Mouse (Mus musculus) olfactory bulb, adult 2 months (tissue): ENCODE data around the gene Mier2. TPM values are rescaled to one million over a fixed set of nuclear protein-coding genes. Genes with fewer than 3 reads are reported as not detected.

Experiments
- H3K27ac ChIP-seq: fragments of 200-500 bp; 2 replicates; pipeline ENCODE4 v1.5.1; 2012; ENCODE audit warnings: low read depth, low read length; ENCODE audit not compliant: insufficient read depth
- H3K4me1 ChIP-seq: fragments of 200-500 bp; 2 replicates; pipeline ENCODE4 v1.6.1; 2012; ENCODE audit warnings: low read length; ENCODE audit not compliant: control insufficient read depth, insufficient read depth
- H3K4me3 ChIP-seq: fragments of 200-500 bp; 2 replicates; pipeline ENCODE4 v1.5.1; 2012; ENCODE audit warnings: mild to moderate bottlenecking, low read depth, low read length, moderate library complexity; ENCODE audit not compliant: insufficient read depth
- CTCF ChIP-seq: fragments of 200-500 bp; IDR thresholded peaks from 2 replicates; pipeline ENCODE4 v1.5.1; 2012; ENCODE audit warnings: low read depth, mild to moderate bottlenecking, low read length, moderate library complexity; ENCODE audit not compliant: insufficient read depth
- POLR2A ChIP-seq: fragments of 200-500 bp; IDR thresholded peaks from 2 replicates; pipeline ENCODE4 v1.6.1; 2012; ENCODE audit warnings: mild to moderate bottlenecking, low read depth, low read length, moderate library complexity; ENCODE audit not compliant: insufficient read depth
- WGBS: fragments of 180-500 bp; shearing (Covaris S2); methylation state at CpG from one replicate; pipeline ENCODE4 v1.1.7; 2018; 5-methylcytosine and 5-hydroxymethylcytosine counted together
- polyA plus RNA-seq: library from polyadenylated mRNA; stranded (reverse); fragments of >200 nt; gene quantifications from 2 replicates; pipeline ENCODE4 v1.2.4, GENCODE M21; 2012; ENCODE audit warnings: low replicate concordance; ENCODE audit not compliant: missing spikeins, insufficient read depth, insufficient read length

Mier2 gene
- polyA plus RNA-seq, 1 experiment: not detected

GRCm38 (mm10) chr10:79502830-79503644 lies 52.0 kb downstream of the Mier2 start:
- no peak for TF ChIP-seq CTCF
- no peak for TF ChIP-seq POLR2A
- Histone ChIP-seq H3K4me3 (no peak overlapping the region), H3K27ac (no peak overlapping the region), H3K4me1 (no peaks in the 10 kb centered on the region)
- WGBS: 72% methylated on average over 6 of the region's 6 CpGs

DNA sequence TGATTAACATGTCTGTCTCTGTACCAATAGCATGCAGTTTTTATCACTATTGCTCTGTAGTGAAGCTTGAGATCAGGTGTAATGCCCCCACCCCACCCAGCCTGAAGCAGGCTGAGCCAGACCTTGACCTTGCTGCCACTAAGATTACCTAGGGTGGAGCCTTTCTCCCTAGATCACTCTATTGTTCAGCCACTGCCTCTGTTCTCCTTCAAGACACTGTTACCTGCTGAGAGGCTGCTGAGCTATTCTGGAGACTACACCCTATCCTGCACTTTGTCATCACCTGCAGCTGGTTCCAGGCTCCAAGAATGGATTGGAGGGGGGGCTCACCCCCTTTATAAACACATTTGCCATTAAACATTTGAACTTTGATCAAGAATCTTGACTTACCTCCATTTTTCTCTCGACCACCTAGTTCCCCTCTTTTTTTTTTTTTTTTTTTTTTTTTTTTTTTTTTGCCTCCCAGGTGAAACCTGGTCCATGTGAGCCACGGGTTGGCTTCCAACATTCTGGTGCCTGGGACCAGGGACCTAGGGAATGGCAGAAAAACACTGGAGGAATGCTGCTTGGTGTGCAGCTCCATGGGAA lies 58.2 kb downstream of the Mier2 start:
- no peak overlapping the region for H3K27ac ChIP-seq
- no peak overlapping the region for H3K4me3 ChIP-seq
- no peaks in the 10 kb centered on the region for H3K4me1 ChIP-seq
- TF ChIP-seq CTCF (no peak), POLR2A (no peak)
- WGBS: 47% methylated on average over 2 of the region's 2 CpGs

- 67% methylated on average over 3 of the region's 3 CpGs for WGBS
- no peaks in the 10 kb centered on the region for H3K4me1 ChIP-seq
- no peak overlapping the region for H3K4me3 ChIP-seq
- H3K27ac ChIP-seq: no peak overlapping the region
- TF ChIP-seq CTCF: no peak
Observed at GRCm38 (mm10) chr10:79495886-79496285, 59.1 kb downstream of the Mier2 start.

Other genes with a start within 250 kb of the Mier2 start
- not detected in 2 replicates for gene Vmn2r82, start 198.7 kb downstream of the Mier2 start, polyA plus RNA-seq
- not detected in 2 replicates for gene Vmn2r83, start 86.5 kb downstream of the Mier2 start, polyA plus RNA-seq
- gene Plpp2, start 21.4 kb downstream of the Mier2 start, polyA plus RNA-seq: not detected in 2 replicates
- not detected in 2 replicates for gene Theg, start 32.1 kb upstream of the Mier2 start, polyA plus RNA-seq
- gene C2cd4c, start 58.8 kb upstream of the Mier2 start, polyA plus RNA-seq: not detected in 2 replicates
- not detected in 2 replicates for gene Shc2, start 82.7 kb upstream of the Mier2 start, polyA plus RNA-seq
- gene Odf3l2, start 90.5 kb upstream of the Mier2 start, polyA plus RNA-seq: not detected in 2 replicates
- gene Madcam1, start 109.4 kb upstream of the Mier2 start, polyA plus RNA-seq: not detected in 2 replicates
- not detected in 2 replicates for gene Tpgs1, start 114.2 kb upstream of the Mier2 start, polyA plus RNA-seq
- gene Cdc34, start 127.0 kb upstream of the Mier2 start, polyA plus RNA-seq: not detected in 2 replicates
- not detected in 2 replicates for gene Gzmm, start 133.8 kb upstream of the Mier2 start, polyA plus RNA-seq
- gene Bsg, start 149.3 kb upstream of the Mier2 start, polyA plus RNA-seq: not detected in 2 replicates
- gene Hcn2, start 161.4 kb upstream of the Mier2 start, polyA plus RNA-seq: not detected in 2 replicates
- not detected in 2 replicates for gene Polrmt, start 191.4 kb upstream of the Mier2 start, polyA plus RNA-seq
- gene Fgf22, start 199.9 kb upstream of the Mier2 start, polyA plus RNA-seq: not detected in 2 replicates
- not detected in 2 replicates for gene Rnf126, start 211.8 kb upstream of the Mier2 start, polyA plus RNA-seq
- not detected in 2 replicates for gene Fstl3, start 222.1 kb upstream of the Mier2 start, polyA plus RNA-seq
- not detected in 2 replicates for gene Prss57, start 235.8 kb upstream of the Mier2 start, polyA plus RNA-seq
- not detected in 2 replicates for gene Palm, start 238.4 kb upstream of the Mier2 start, polyA plus RNA-seq